29 mouse cellular contexts compared by ENCODE assay signal in the genomic region with DNA sequence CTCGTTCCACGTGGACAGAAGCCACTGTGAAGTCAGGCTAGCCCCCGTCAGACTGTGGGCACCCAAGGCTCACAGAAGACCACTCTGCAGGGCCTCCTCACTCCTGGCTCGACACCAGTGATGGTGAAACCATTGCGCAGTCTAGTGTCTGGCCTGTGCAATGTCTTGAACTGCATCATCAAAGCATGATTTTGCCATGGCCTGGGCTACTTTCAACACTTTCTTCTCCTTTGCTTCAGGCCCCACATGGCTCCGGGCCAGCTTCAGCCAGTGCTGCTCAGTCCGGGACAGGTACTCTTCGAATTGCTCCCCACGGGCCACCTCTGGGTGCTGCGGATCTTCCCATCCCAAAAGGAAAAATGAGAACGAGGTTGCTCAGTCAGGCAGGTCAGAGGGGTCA. TPM values are rescaled to one million over a fixed set of nuclear protein-coding genes. Genes with fewer than 3 reads are reported as not detected.
DNase-seq lines count a peak whose midpoint lies in the region; ATAC-seq lines count a peak whose summit lies in the region.
"Had no signal": no experiment of that assay in that cellular context is flagged by ENCODE, and none has a peak within 500 bp of the region (broad histone marks: within the 10 kb centered on the region; RNA-seq: fewer than 3 reads in every experiment).

No protein-coding gene starts in this region.

- no peak for ATAC-seq in midbrain, embryonic 15.5 days (replicated peaks)
- ATAC-seq: CD4-positive, CD25-positive, alpha-beta regulatory T cell, adult 4 months; forebrain, embryonic 13.5 days; intestine, embryonic 16.5 days; midbrain, embryonic 16.5 days had no signal

- no peak overlapping the region for H3K9ac ChIP-seq in midbrain, embryonic 15.5 days
- H3K9ac ChIP-seq: forebrain, embryonic 13.5 days; heart, embryonic 12.5 days; hindbrain, embryonic 13.5 days; limb, embryonic 15.5 days; liver, embryonic 14.5 days had no signal

- no peak overlapping the region for H3K4me2 ChIP-seq in midbrain, embryonic 15.5 days
- H3K4me2 ChIP-seq: forebrain, embryonic 13.5 days; heart, embryonic 12.5 days; hindbrain, embryonic 13.5 days; limb, embryonic 15.5 days had no signal

- H3K9me3 ChIP-seq in midbrain, embryonic 15.5 days = no peaks in the 10 kb centered on the region
- H3K9me3 ChIP-seq: forebrain, embryonic 13.5 days; heart, embryonic 12.5 days; hindbrain, embryonic 13.5 days; limb, embryonic 10.5 days; limb, embryonic 15.5 days; midbrain, embryonic 10.5 days had no signal

- no peaks in the 10 kb centered on the region for H3K4me1 ChIP-seq in midbrain, embryonic 15.5 days
- H3K4me1 ChIP-seq: forebrain, embryonic 13.5 days; limb, embryonic 15.5 days; midbrain, embryonic 10.5 days had no signal

- no peak overlapping the region for H3K4me3 ChIP-seq in midbrain, embryonic 15.5 days
- H3K4me3 ChIP-seq: erythroblast, embryonic 14.5 days; forebrain, embryonic 13.5 days; heart, adult 2 months; heart, embryonic 12.5 days; hindbrain, embryonic 13.5 days; limb, embryonic 10.5 days; limb, embryonic 15.5 days; midbrain, embryonic 10.5 days had no signal

- peak; percentile 33 for DNase-seq in adrenal gland, postnatal 14 days
- no peak for DNase-seq in adrenal gland, postnatal 25 days
- DNase-seq in spleen, postnatal 4 days (ENCODE audit: low spot score in 2 of 2) = peak; percentile 34 to 71
- no peak for DNase-seq in spleen, adult 12 weeks (ENCODE audit: low spot score)
- peak; percentile 39 to 41 for DNase-seq in lung, postnatal 4 days
- no peak for DNase-seq in retina, embryonic 14.5 days (ENCODE audit: low spot score)
- no peak for DNase-seq in urinary bladder, postnatal 10 days (ENCODE audit: low spot score)
- DNase-seq: cerebellum, postnatal 14 days; gastrocnemius, postnatal 25 days; heart, adult 2 months; heart, postnatal 4 days; kidney, adult 8-10 months; kidney, postnatal 4 days; retina, postnatal 1 day; right cerebral cortex, postnatal 14 days; thymus, postnatal 14 days had no signal

- 95% methylated on average over 11 of the region's 11 CpGs for WGBS in midbrain, embryonic 15.5 days

- peaks cover 18% of the 10 kb centered on the region; the same call in 1 of the 2 replicates for H3K36me3 ChIP-seq in midbrain, embryonic 15.5 days (replicated peaks)

- no peaks in the 10 kb centered on the region for H3K27me3 ChIP-seq in midbrain, embryonic 15.5 days (replicated peaks)
- H3K27me3 ChIP-seq: forebrain, embryonic 13.5 days; heart, embryonic 12.5 days; hindbrain, embryonic 13.5 days; limb, embryonic 15.5 days had no signal

- no peak overlapping the region for H3K27ac ChIP-seq in midbrain, embryonic 15.5 days
- H3K27ac ChIP-seq: forebrain, embryonic 13.5 days; heart, adult 2 months; hindbrain, embryonic 13.5 days; kidney, postnatal 0 days; limb, embryonic 10.5 days; limb, embryonic 15.5 days; liver, embryonic 14.5 days; midbrain, embryonic 10.5 days had no signal

RNA-seq across cellular contexts. Expression of gene Klhdc4, which starts 33.0 kb away (rescaled TPM):
- 20.4 and 22.3 TPM in 2 replicates for total RNA-seq in adrenal gland, postnatal 14 days (2021)
- total RNA-seq in adrenal gland, postnatal 25 days (2021) = 29.1 and 30.5 TPM in 2 replicates
- polyA plus RNA-seq in midbrain, embryonic 15.5 days (2015; fragmentation: Nextera tagmentation; extraction: Ambion mirVana) = 49.6 and 52.3 TPM in 2 replicates

Comparison
In these comparisons a context has a peak if more than half of its experiments do, and no peak if none do; other contexts are left out.
1. DNase-seq: peak in adrenal gland, postnatal 14 days (single experiment), spleen, postnatal 4 days (2 of 2) and lung, postnatal 4 days (2 of 2); none in adrenal gland, postnatal 25 days (single experiment), spleen, adult 12 weeks (single experiment), retina, embryonic 14.5 days (single experiment) and urinary bladder, postnatal 10 days (single experiment).